In the genomic region with DNA sequence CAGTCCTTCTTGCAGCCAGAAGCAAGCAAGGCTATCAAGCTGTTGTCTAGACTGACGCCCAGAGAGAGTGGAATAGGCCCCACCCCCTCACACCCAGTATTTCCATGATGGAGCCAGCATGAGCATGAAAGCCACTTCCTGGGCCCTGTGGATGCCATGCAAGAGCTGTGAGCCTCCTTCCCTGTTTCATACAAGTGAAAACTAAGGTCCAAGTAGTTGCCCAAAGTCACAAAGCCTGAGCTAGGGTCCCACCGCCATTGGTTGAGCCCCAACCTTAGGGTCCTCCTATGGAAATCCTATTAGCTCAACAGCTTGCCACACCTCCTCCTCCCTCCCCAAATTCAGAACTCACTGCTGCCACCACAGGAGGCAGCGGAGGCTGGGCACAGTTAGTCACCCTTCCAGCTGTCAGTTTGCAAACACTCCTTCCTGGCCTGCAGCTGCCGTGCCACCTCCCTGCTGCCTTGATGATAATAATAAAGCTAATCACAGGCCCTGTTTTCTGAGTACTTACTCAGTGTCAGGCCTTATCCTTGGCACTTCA, we compare ENCODE assay signal across 9 mouse cellular contexts. TPM values are rescaled to one million over a fixed set of nuclear protein-coding genes. Genes with fewer than 3 reads are reported as not detected.
A peak's percentile ranks its signal among the peaks of the same experiment; 100 is the strongest.
DNase-seq lines count a peak whose midpoint lies in the region; ATAC-seq and TF ChIP-seq lines count a peak whose summit lies in the region.
"Had no signal": no experiment of that assay in that cellular context is flagged by ENCODE, and none has a peak within 500 bp of the region (broad histone marks: within the 10 kb centered on the region; RNA-seq: fewer than 3 reads in every experiment).

No protein-coding gene starts in this region.

- no peak for DNase-seq in liver, embryonic 11.5 days (ENCODE audit: low spot score)
- peak; percentile 46 for DNase-seq in brain, embryonic 14.5 days (ENCODE audit: low read depth)
- DNase-seq in natural killer cell, adult 2 months (ENCODE audit: low spot score in 2 of 2) = peak; percentile 42 to 62
- no peak for DNase-seq in gastrocnemius, postnatal 4 days (ENCODE audit: low spot score in 2 of 2)
- no peak for DNase-seq in kidney, postnatal 14 days

- H3K9ac ChIP-seq in liver, embryonic 12.5 days = no peak overlapping the region
- no peak overlapping the region for H3K9ac ChIP-seq in liver, embryonic 11.5 days (ENCODE audit: low read depth, low read length)

- H3K27ac ChIP-seq in liver, embryonic 12.5 days = peak overlapping the region; percentile 10; the same call in 1 of the 2 replicates
- no peak overlapping the region for H3K27ac ChIP-seq in liver, embryonic 11.5 days (ENCODE audit: low read depth, low read length)

- TF ChIP-seq CTCF in brain, embryonic 14.5 days (IDR thresholded peaks at IDR 0.05; ENCODE audit: borderline replicate concordance, extremely low read depth, insufficient read depth, insufficient read length) = no peak

- no peak for TF ChIP-seq POLR2A in brain, embryonic 14.5 days (IDR thresholded peaks at IDR 0.05; ENCODE audit: borderline replicate concordance, extremely low read depth, insufficient read depth, insufficient read length, poor library complexity, severe bottlenecking)

- H3K4me3 ChIP-seq in liver, embryonic 12.5 days = no peak overlapping the region
- no peak overlapping the region for H3K4me3 ChIP-seq in liver, embryonic 11.5 days (ENCODE audit: low read depth, low read length)

- H3K4me2 ChIP-seq in liver, embryonic 12.5 days = no peak overlapping the region
- no peak overlapping the region for H3K4me2 ChIP-seq in liver, embryonic 11.5 days

- ATAC-seq in liver, embryonic 12.5 days = peak; percentile 30; the same call in 1 of the 2 replicates
- ATAC-seq in liver, embryonic 11.5 days (replicated peaks; ENCODE audit: low FRiP score) = no peak
- ATAC-seq in CD4-positive, CD25-positive, alpha-beta regulatory T cell, adult 4 months = peak; percentile 69

- 40% methylated on average over 4 of the region's 4 CpGs for WGBS in liver, embryonic 12.5 days (ENCODE audit: insufficient replicate concordance)
- 38% methylated on average over 4 of the region's 4 CpGs for WGBS in liver, embryonic 11.5 days

- no peaks in the 10 kb centered on the region for H3K9me3 ChIP-seq in liver, embryonic 12.5 days (replicated peaks)
- H3K9me3 ChIP-seq in liver, embryonic 11.5 days (ENCODE audit: control insufficient read depth, low read length) = no peaks in the 10 kb centered on the region

- H3K36me3 ChIP-seq in liver, embryonic 12.5 days = peaks cover 67% of the 10 kb centered on the region
- peaks cover 30% of the 10 kb centered on the region for H3K36me3 ChIP-seq in liver, embryonic 11.5 days (ENCODE audit: control insufficient read depth, insufficient read depth, low read length)

- H3K27me3 ChIP-seq in liver, embryonic 12.5 days (replicated peaks) = no peaks in the 10 kb centered on the region
- H3K27me3 ChIP-seq in liver, embryonic 11.5 days (replicated peaks; ENCODE audit: control insufficient read depth, insufficient read depth, low read length) = no peaks in the 10 kb centered on the region

- H3K4me1 ChIP-seq in liver, embryonic 12.5 days = peaks cover 53% of the 10 kb centered on the region
- peaks cover 27% of the 10 kb centered on the region for H3K4me1 ChIP-seq in liver, embryonic 11.5 days (replicated peaks; ENCODE audit: control insufficient read depth, insufficient read depth, low read length)

RNA-seq across cellular contexts. Expression of gene Lman1l, which starts 13.0 kb away (rescaled TPM):
- not detected in 2 replicates for polyA plus RNA-seq in liver, embryonic 12.5 days (2016; fragmentation: Nextera tagmentation; extraction: Ambion mirVana)
- polyA plus RNA-seq in liver, embryonic 11.5 days (2014; fragmentation: Nextera tagmentation; extraction: Ambion mirVana) = not detected in 2 replicates
- polyA plus RNA-seq in CD4-positive, CD25-positive, alpha-beta regulatory T cell, adult 4 months (2017; shearing (Covaris generic)) = 1 to 10 TPM in 1 of 2 experiments, under 1 TPM in 1; 0.79 to 1.4 TPM
- 0.04 and 0.12 TPM in 2 replicates for polyA plus RNA-seq in brain, embryonic 14.5 days (2012; rRNA removed)
- total RNA-seq in gastrocnemius, postnatal 4 days (2021) = not detected
- total RNA-seq: left cerebral cortex, postnatal 36 days had no signal
- polyA plus RNA-seq: gonadal fat pad, adult 2 months had no signal

RNA-seq across cellular contexts. Expression of gene Csk, which starts 19.9 kb away (rescaled TPM):
- 27.0 and 27.8 TPM in 2 replicates for polyA plus RNA-seq in liver, embryonic 12.5 days (2016; fragmentation: Nextera tagmentation; extraction: Ambion mirVana)
- 45.2 and 47.7 TPM in 2 replicates for polyA plus RNA-seq in liver, embryonic 11.5 days (2014; fragmentation: Nextera tagmentation; extraction: Ambion mirVana)
- polyA plus RNA-seq in CD4-positive, CD25-positive, alpha-beta regulatory T cell, adult 4 months (2017; shearing (Covaris generic)) = 100 to 1,000 TPM; 110 to 150 TPM
- polyA plus RNA-seq in brain, embryonic 14.5 days (2012; rRNA removed) = 84.6 and 138 TPM in 2 replicates
- 10 to 100 TPM; 39.5 to 42.9 TPM for total RNA-seq in gastrocnemius, postnatal 4 days (2021)

RNA-seq across cellular contexts. Expression of gene Cplx3, which starts 27.5 kb away (rescaled TPM):
- not detected in 2 replicates for polyA plus RNA-seq in liver, embryonic 12.5 days (2016; fragmentation: Nextera tagmentation; extraction: Ambion mirVana)
- not detected in 2 replicates for polyA plus RNA-seq in liver, embryonic 11.5 days (2014; fragmentation: Nextera tagmentation; extraction: Ambion mirVana)
- polyA plus RNA-seq in CD4-positive, CD25-positive, alpha-beta regulatory T cell, adult 4 months (2017; shearing (Covaris generic)) = not detected
- 0.29 and 0.49 TPM in 2 replicates for polyA plus RNA-seq in brain, embryonic 14.5 days (2012; rRNA removed)
- not detected for total RNA-seq in gastrocnemius, postnatal 4 days (2021)
- polyA plus RNA-seq: gonadal fat pad, adult 2 months had no signal

RNA-seq across cellular contexts. Expression of gene Ulk3, which starts 44.3 kb away (rescaled TPM):
- polyA plus RNA-seq in liver, embryonic 12.5 days (2016; fragmentation: Nextera tagmentation; extraction: Ambion mirVana) = 6.4 and 9.0 TPM in 2 replicates
- polyA plus RNA-seq in liver, embryonic 11.5 days (2014; fragmentation: Nextera tagmentation; extraction: Ambion mirVana) = 8.4 and 11.6 TPM in 2 replicates
- 10 to 100 TPM; 27.0 to 48.2 TPM for polyA plus RNA-seq in CD4-positive, CD25-positive, alpha-beta regulatory T cell, adult 4 months (2017; shearing (Covaris generic))
- 38.8 and 42.1 TPM in 2 replicates for polyA plus RNA-seq in brain, embryonic 14.5 days (2012; rRNA removed)
- total RNA-seq in gastrocnemius, postnatal 4 days (2021) = 10 to 100 TPM; 14.3 to 15.3 TPM

RNA-seq across cellular contexts. Expression of gene Cyp1a2, which starts 50.0 kb away (rescaled TPM):
- polyA plus RNA-seq in liver, embryonic 12.5 days (2016; fragmentation: Nextera tagmentation; extraction: Ambion mirVana) = not detected in 2 replicates
- not detected in 2 replicates for polyA plus RNA-seq in liver, embryonic 11.5 days (2014; fragmentation: Nextera tagmentation; extraction: Ambion mirVana)
- not detected for polyA plus RNA-seq in CD4-positive, CD25-positive, alpha-beta regulatory T cell, adult 4 months (2017; shearing (Covaris generic))
- polyA plus RNA-seq in brain, embryonic 14.5 days (2012; rRNA removed) = not detected in 2 replicates
- total RNA-seq in gastrocnemius, postnatal 4 days (2021) = under 1 TPM in 1 of 2 experiments, not detected in 1; 0.16 TPM
- total RNA-seq: left cerebral cortex, postnatal 36 days had no signal

Comparison
In these comparisons a context has a peak if more than half of its experiments do, and no peak if none do; other contexts are left out.
1. DNase-seq: peak in brain, embryonic 14.5 days (single experiment) and natural killer cell, adult 2 months (2 of 2); none in liver, embryonic 11.5 days (single experiment), gastrocnemius, postnatal 4 days (0 of 2) and kidney, postnatal 14 days (single experiment).